Mouse (Mus musculus) E14TG2a.4 (cell line): ENCODE measurements at regions not wholly inside any gene's neighbourhood (a gene's known extent, or its start where the extent isn't known, plus 50 kb on each side); places are given as distances from the start of the nearest gene placed in this dataset.

Experiments
- H3K27me3 ChIP-seq: 2 replicates; pipeline ENCODE4 v1.6.1; 2014; ENCODE audit warnings: low read length, control low read depth; ENCODE audit not compliant: insufficient read depth
- H3K36me3 ChIP-seq: 2 replicates; pipeline ENCODE4 v1.6.1; 2014; ENCODE audit warnings: low read length, control low read depth; ENCODE audit not compliant: insufficient read depth
- H3K4me1 ChIP-seq: replicated peaks from 2 replicates; pipeline ENCODE4 v1.6.1; 2014; ENCODE audit warnings: low read depth, low read length, control low read depth
- H3K4me3 ChIP-seq: replicated peaks from 2 replicates; pipeline ENCODE4 v1.5.1; 2014; ENCODE audit warnings: mild to moderate bottlenecking, low read length
- H3K9me3 ChIP-seq: 2 replicates; pipeline ENCODE4 v1.6.1; 2014; ENCODE audit warnings: low read length, control low read depth
- CTCF ChIP-seq: conservative IDR thresholded peaks from 2 replicates; pipeline ENCODE4 v1.5.1; 2014; ENCODE audit warnings: low read length
- NANOG ChIP-seq: IDR thresholded peaks from 2 replicates; pipeline ENCODE4 v1.6.1; 2014; ENCODE audit warnings: borderline replicate concordance, low read length, mixed read lengths
- POU5F1 ChIP-seq: IDR thresholded peaks from 2 replicates; pipeline ENCODE4 v1.6.1; 2014; ENCODE audit warnings: low read length, borderline replicate concordance

GRCm38 (mm10) chr2:117999641-118000040, 112.0 kb upstream of the Thbs1 start:
- no peaks in the 10 kb centered on the region for H3K4me1 ChIP-seq
- H3K36me3 ChIP-seq, result no peaks in the 10 kb centered on the region
- no peak overlapping the region for H3K4me3 ChIP-seq
- no peaks in the 10 kb centered on the region for H3K9me3 ChIP-seq
- TF ChIP-seq NANOG (no peak), CTCF (no peak), POU5F1 (no peak)
- no peaks in the 10 kb centered on the region for H3K27me3 ChIP-seq

DNA sequence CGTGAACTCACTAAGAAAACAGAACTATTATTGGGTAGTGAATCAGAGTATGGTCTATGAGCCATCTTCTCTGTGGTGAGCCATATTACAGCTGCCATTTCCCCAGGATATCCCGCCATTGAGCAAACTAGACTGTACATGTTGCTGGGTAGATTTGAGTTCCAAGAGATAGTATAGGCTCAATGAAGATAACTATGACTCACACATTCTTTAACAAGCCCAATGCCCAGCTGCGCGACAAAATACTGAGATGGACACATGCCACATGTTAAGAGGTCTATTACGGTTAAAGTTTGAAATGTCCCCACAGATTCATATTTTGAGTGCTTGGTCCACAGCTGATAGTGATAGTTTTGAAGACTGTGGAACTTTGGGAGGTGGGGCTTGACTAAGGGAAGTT, 107.5 kb upstream of the Thbs1 start:
- Histone ChIP-seq H3K4me1 (no peaks in the 10 kb centered on the region), H3K27me3 (no peaks in the 10 kb centered on the region), H3K36me3 (no peaks in the 10 kb centered on the region), H3K9me3 (no peaks in the 10 kb centered on the region), H3K4me3 (no peak overlapping the region)
- TF ChIP-seq NANOG, result no peak
- no peak for TF ChIP-seq POU5F1
- TF ChIP-seq CTCF, result no peak

- H3K27me3 ChIP-seq, result no peaks in the 10 kb centered on the region
- no peaks in the 10 kb centered on the region for H3K9me3 ChIP-seq
- H3K4me3 ChIP-seq, result no peak overlapping the region
- no peaks in the 10 kb centered on the region for H3K36me3 ChIP-seq
- H3K4me1 ChIP-seq, result no peaks in the 10 kb centered on the region
- TF ChIP-seq CTCF (no peak), POU5F1 (no peak), NANOG (no peak)
Observed at GRCm38 (mm10) chr2:118007539-118008427, 103.9 kb upstream of the Thbs1 start.

- Histone ChIP-seq H3K4me1 (no peaks in the 10 kb centered on the region), H3K27me3 (no peaks in the 10 kb centered on the region), H3K9me3 (no peaks in the 10 kb centered on the region), H3K36me3 (no peaks in the 10 kb centered on the region), H3K4me3 (no peak overlapping the region)
- TF ChIP-seq POU5F1, result no peak
- no peak for TF ChIP-seq NANOG
- TF ChIP-seq CTCF, result no peak
Observed at GRCm38 (mm10) chr2:118011679-118012078, 100.0 kb upstream of the Thbs1 start.

DNA sequence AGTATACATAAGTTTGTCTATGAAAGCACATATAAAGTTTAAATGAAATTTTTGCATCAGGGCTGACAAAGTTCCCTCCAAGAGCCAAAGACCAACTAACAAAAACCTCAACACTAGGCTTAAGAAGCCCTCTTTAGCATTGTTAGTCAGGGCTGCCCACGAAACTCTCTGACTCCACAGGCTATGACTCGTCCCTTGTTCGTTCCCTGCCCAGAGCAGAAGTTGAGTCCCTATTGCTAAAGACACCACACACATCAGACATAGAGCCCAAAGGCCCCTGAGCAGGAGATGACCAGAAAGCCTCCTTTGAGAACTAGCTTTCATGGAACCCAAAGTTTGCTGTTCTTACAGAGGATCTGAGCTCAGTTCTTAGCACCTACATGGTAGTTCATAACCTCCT, 99.5 kb upstream of the Thbs1 start:
- H3K36me3 ChIP-seq, result no peaks in the 10 kb centered on the region
- H3K4me3 ChIP-seq, result no peak overlapping the region
- no peaks in the 10 kb centered on the region for H3K9me3 ChIP-seq
- TF ChIP-seq POU5F1 (no peak), NANOG (no peak), CTCF (no peak)
- no peaks in the 10 kb centered on the region for H3K4me1 ChIP-seq
- no peaks in the 10 kb centered on the region for H3K27me3 ChIP-seq

DNA sequence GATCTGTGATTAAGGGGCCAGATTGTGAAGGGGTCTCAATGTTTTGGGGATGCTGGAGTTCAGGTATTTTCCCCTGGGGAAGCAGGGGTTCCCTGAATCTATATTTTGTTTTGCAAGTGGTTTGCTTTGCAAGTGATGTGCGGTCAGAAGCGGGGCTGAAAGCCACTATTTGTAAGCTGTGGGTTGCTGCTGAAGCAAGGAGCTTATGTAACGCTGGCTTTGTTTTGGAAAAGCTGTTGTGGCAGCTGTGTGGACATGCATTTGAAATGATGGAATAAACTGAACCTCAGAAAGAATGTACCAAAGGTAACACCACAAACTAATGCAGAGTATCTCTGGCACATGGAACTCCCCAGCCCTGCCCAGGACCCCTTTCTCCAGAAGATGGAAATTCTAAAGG, 98.5 kb upstream of the Thbs1 start:
- TF ChIP-seq POU5F1 (no peak), CTCF (no peak), NANOG (no peak)

GRCm38 (mm10) chr2:118015182-118015581, 96.5 kb upstream of the Thbs1 start:
- Histone ChIP-seq H3K27me3 (no peaks in the 10 kb centered on the region), H3K4me1 (no peaks in the 10 kb centered on the region), H3K4me3 (no peak overlapping the region), H3K9me3 (no peaks in the 10 kb centered on the region), H3K36me3 (no peaks in the 10 kb centered on the region)
- TF ChIP-seq POU5F1 (no peak), NANOG (no peak), CTCF (no peak)

More for the DNA sequence above, 98.5 kb upstream of the Thbs1 start:
- H3K4me3 ChIP-seq, result no peak overlapping the region
- no peaks in the 10 kb centered on the region for H3K9me3 ChIP-seq
- no peaks in the 10 kb centered on the region for H3K36me3 ChIP-seq
- no peaks in the 10 kb centered on the region for H3K4me1 ChIP-seq
- no peaks in the 10 kb centered on the region for H3K27me3 ChIP-seq

DNA sequence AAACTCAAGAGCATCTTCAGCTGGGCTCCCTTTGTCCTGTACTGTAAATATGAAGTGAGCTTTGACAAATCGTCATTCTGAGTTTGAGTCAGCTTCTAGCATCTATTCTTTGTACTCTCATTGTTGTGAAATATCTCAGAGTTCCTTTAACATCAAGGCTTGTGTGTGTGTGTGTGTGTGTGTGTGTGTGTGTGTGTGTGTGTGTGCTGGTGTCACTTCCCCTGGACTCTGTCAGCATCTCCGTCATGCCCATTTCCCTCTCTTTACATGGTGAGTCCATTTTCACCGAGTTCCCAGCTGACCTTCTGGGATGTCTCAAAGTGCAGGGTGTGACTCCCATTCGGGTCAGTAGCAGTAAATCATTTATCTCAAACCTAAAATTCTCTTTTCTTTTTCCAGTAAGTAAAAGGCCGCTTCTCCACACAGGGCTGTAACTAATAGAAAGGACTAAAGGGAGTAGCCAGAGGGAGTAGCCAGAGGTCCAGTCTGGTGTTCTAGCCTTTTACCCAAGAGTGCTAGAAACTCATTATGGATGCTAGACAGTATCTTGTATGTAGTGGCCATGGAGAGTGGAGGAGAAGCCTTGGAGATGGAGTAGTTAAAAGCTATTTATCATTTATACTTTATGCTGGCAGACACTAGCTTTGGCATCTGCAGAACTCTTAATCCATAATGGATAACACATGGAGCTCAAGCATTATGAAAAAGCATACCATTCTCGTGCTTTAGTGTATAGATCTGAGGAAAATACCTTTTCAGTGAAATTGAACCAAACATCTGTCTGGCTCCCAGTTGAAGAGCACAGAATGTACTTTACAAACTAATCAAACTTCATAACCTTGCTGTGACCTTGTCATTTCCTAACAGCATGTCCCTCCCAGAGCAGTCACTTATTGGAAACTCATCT, 85.6 kb upstream of the Thbs1 start:
- no peak overlapping the region for H3K4me3 ChIP-seq
- H3K9me3 ChIP-seq, result no peaks in the 10 kb centered on the region
- H3K27me3 ChIP-seq, result no peaks in the 10 kb centered on the region
- TF ChIP-seq CTCF (no peak), NANOG (no peak), POU5F1 (no peak)
- no peaks in the 10 kb centered on the region for H3K36me3 ChIP-seq
- no peaks in the 10 kb centered on the region for H3K4me1 ChIP-seq
